Mouse (Mus musculus): ENCODE data around the gene Olfr50.

The Olfr50 gene

DNA sequence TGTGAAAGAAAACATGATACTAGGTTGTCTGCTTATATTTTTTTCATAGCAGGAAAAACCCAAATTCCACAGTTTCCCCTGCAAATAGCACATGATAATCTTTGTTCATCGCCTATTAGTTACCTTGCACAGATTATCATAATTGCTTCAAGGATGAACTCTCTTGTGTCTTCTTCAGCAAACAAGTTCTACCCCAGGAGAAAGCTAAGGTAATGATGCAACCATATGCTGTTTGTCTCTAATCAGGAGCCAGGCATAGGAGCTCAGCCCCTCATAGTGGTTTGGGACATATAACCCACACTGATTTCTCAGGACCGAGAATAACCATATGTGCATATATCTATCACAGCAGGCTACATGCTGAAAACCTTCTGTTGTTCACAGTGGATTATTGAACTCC lies at the start of gene Olfr50:
TSS of gene Olfr50 (plus strand) at position 301 of the 400 bp plus-strand sequence.
- no peak for DNase-seq (ENCODE audit: low spot score)

DNA sequence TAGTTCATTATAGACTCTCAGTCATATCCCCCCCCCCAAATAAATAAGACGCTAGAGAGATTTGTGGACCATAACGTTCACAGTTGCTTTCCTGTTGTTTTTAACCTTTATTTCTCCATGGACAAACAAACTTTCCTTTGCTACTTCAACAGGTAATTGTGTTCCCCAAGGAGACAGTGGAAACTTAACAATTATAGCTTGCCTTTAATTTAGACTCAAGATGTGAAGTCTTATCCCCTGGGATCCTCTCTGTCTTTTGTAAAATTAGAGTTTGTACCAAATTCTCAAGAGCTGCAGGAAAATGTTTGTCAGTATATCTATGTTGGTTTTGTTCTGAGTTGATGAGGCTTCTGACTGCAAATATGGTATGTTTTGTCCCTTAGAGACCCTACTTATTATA lies 6.4 kb upstream of the Olfr50 start, which contains the start of gene Olfr348:
TSS of gene Olfr348 (plus strand) at position 301 of the 400 bp plus-strand sequence.
- DNase-seq (ENCODE audit: low spot score) = no peak

DNA sequence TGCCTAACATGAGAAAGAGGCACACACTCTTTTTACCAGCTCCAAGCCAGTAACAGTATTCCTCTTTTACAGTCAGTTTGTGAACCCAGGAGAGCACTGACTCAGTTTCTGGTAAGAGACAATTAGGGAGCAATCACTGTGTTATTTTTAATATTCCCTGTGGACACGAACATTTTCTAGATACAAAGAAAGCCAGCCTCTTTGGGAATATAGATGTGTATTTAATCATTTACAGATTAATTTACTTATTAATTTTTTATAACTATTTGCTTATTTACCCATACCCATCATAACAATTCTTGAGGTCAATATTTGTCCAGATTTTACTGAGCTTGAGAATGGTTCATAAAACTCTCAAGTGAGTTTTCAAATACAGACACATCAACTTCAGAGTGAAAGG lies 26.6 kb downstream of the Olfr50 start, which contains the start of gene Olfr3:
TSS of gene Olfr3 (minus strand) at position 101 of the 400 bp plus-strand sequence.
- no peak for DNase-seq (ENCODE audit: low spot score)

DNA sequence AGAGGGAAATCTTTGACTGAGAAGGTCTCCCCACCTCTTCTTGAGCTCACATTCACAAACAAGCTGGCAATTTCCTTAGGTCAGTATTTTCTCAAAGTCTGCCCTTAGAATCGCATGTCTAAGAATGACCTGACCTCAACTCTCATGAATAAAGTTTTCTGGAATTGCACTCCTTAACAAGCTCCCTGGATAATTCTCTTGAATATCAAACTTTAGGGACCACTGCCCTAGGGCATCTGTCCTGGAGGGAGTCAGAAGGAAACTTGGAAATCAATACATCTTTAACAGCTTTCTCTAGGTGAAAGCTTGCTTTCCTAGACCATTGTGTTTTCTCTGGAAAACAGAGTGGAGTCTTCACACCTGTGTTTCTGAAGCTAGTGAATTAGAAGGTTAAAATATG lies 55.7 kb downstream of the Olfr50 start, which contains the start of gene Olfr350:
TSS of gene Olfr350 (plus strand) at position 301 of the 400 bp plus-strand sequence.
- no peak for DNase-seq (ENCODE audit: low spot score)

All from retina, embryonic 14.5 days (tissue).